Mouse (Mus musculus) erythroid progenitor cell, adult 5-6 weeks (primary cell): Measurements from ENCODE around the gene Zfp1. TPM values are rescaled to one million over a fixed set of nuclear protein-coding genes. Genes with fewer than 3 reads are reported as not detected.

ENCODE experiments used
- ATAC-seq: replicated peaks from 2 replicates; pipeline ENCODE4 v1.8.0; 2016; ENCODE audit warnings: moderate number of reproducible peaks, mild to moderate bottlenecking, moderate TSS enrichment, inconsistent platforms; ENCODE audit not compliant: poor library complexity, low FRiP score, severe bottlenecking
- total RNA-seq, 2 experiments: library from RNA; stranded (forward) in 1 of 2; stranded (reverse) in 1 of 2; fragments of 150-400 nt in 1 of 2; fragments of 186-747, 209-891 nt in 1 of 2; gene quantifications; 2 replicates each; pipeline versions ENCODE4 v1.2.3 to v1.2.4; 2015 to 2017; ENCODE audit warnings: low replicate concordance in 2 of 2

The Zfp1 gene
- total RNA-seq, 2 experiments from 2014 or later: 11.3 TPM; not detected in 1

DNA sequence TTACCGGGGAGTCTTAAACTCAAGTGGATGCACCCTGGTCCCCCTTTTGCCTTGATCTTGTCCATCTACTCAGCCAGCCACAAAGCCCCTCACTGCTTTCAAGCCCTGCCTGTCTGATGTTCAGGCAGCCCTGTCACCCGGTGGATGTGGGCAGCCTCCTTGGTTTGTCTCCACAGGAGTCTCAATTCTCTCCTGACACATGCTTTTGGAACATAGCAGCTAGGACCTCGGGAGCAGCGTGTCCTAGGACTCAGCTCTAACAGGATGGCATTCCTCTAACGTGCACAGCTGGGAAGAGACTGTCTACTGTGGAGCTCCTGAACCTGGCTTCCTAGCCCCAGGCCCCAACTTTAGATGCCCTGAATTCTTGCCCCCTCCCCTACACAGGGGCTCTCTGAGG is 62.5 kb downstream of the Zfp1 start:
- no peak for ATAC-seq

- ATAC-seq: no peak
Measured at GRCm38 (mm10) chr8:111708265-111708664, 65.1 kb downstream of the Zfp1 start.

DNA sequence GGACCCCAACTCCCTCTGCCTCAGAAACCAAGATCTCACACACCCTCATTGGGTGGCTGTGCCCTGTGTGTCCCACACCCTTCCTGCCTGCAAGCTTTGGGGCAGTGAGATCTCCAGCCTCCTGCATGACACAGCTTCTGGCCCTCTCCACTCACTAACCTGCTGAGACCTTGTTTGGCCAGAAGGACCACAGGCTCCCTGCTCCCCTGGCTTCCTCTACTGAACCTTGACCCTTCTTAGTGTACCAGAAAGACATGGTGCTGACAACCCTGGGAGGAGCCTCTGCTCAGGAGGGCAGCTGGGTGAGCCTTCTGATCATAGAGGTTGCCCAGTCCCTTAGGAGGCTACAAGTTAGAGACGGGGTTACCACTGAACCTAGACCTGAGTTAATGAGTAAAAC is 66.0 kb downstream of the Zfp1 start:
- ATAC-seq: no peak

- no peak for ATAC-seq
Measured at GRCm38 (mm10) chr8:111710777-111711485, 67.7 kb downstream of the Zfp1 start.

- no peak for ATAC-seq
Measured at GRCm38 (mm10) chr8:111712135-111712534, 68.9 kb downstream of the Zfp1 start.

DNA sequence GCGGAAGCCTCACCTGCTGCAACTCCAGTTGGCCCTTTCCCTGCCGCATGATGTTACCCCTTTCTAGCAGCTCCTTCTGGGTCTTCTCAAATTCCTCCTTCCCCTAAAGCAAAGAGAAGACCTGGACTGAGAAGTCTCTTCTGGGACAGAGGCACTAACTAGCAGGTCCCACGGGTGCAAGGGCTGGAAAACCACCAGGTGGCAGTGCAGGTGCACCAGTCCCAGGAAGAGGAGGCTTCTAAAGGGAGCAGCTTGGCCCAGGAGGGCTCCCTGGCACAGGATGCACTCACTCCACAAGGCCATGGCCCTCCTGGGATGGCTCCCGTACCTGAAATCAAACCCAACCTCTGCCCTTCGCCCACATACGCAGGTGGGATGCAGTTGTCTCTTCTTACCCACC is 69.4 kb downstream of the Zfp1 start:
- no peak for ATAC-seq

DNA sequence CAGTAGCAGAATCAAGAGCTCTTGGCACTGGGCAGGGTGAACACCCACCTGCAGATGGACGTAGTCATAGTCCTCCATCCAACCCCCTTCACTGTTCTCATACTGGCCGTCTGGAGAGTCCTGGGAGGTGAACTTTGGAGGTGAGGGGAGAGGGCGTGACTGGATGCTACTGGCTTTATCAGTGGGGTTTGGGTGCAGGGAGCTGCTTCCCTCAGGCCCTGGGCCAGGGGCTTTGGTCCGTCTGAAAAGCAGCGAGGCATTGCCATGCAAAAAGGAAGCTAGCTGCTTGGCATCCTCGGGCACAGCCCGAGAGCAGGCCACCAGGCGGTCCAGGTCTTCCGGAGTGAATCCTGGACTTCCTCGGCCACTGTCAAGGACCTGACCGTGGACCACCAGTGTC is 70.1 kb downstream of the Zfp1 start:
- no peak for ATAC-seq

DNA sequence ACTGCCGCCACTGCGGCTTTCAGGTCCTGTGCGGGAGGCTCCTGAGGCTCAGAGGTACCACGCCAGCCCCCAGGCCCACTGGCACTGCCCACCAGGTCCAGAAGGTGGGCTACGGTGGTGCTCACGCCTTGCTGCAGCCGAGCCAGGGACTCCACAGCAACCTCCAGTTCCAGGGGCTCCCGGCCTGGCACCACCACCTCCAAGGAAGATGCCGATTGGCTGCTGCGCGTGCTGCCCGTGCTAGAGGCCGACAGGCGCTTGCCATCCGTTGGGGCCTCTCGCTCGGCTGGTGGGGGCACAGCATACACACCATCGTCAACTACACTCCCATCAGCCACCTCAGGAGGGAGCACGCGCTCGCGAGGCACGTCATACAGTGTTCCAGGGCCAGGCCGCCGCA is 70.6 kb downstream of the Zfp1 start:
- ATAC-seq: no peak

DNA sequence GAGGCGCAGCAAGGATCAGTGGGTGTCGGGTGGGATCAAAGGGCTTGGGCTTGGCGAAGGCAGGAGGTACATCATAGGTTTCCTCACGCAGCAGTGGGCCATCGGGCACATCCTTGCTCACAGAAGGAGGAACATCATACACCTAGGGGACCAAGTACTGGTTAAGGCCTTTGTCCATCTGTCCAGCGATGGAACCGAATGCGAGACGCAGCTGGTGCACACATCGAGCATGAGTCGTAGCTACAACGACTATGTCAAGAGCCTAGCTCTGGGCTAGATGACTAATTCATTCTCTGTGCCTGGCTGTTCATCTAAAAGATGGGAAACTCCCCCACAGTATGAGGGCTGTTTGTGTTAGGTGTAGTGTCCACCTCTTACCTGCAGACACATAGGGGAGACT is 71.1 kb downstream of the Zfp1 start:
- ATAC-seq: no peak

DNA sequence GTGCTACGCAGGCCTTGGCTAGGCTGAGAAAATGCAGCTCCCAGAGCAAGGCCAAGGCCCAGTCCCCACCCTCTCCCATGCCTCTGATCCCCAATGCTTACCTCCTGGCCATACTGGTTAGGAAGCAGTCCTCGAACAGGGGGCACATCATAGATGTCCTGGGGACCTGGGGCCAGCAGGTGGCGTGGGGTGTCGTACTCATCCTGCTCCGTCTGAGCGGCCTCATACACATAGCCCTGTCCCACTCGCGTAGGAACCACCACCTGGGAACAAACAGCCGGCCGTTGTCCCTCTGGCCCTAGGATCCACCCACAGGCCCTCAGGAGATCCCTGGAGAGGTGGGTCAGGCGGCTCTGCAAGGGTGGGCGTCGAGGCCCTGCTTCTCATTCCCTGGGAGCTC is 72.3 kb downstream of the Zfp1 start:
- no peak for ATAC-seq

GRCm38 (mm10) chr8:111716603-111717487 is 73.6 kb downstream of the Zfp1 start:
- ATAC-seq: no peak

GRCm38 (mm10) chr8:111717488-111717792 is 74.2 kb downstream of the Zfp1 start:
- ATAC-seq: no peak

DNA sequence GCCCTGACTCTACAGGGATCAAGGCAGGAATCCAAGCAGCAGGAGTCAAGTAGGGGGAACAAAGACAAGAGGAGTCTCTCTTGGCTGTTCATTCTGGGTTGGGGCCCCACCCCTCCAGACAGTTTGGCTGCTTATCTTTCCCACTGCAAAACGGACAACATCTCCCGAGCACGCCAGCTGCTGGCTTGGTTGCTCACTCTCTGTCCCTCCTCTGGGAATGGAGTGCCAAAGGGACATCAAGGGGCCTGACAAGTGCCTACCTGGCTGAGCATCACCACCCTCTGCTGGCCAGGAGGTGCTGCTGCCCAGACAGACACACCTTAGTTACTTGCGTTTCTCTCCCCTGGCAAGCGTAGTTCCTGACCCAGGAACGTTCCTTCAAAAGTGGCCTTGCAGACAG is 74.7 kb downstream of the Zfp1 start:
- ATAC-seq: no peak

- no peak for ATAC-seq
Measured at GRCm38 (mm10) chr8:111718937-111719336, 75.7 kb downstream of the Zfp1 start.

- ATAC-seq: no peak
Measured at GRCm38 (mm10) chr8:111720115-111720544, 76.9 kb downstream of the Zfp1 start.

Other genes with a start within 250 kb of the Zfp1 start
- gene Fa2h, start 249.6 kb upstream of the Zfp1 start, total RNA-seq (2015; ENCODE audit: low replicate concordance): not detected in 2 replicates
- gene Fa2h, start 249.6 kb upstream of the Zfp1 start, total RNA-seq (2017; ENCODE audit: low replicate concordance): not detected in 2 replicates
- gene Wdr59, start 121.3 kb upstream of the Zfp1 start, total RNA-seq (2015; ENCODE audit: low replicate concordance): 1.4 and 2.5 TPM in 2 replicates
- 0.98 and 1.3 TPM in 2 replicates for gene Wdr59, start 121.3 kb upstream of the Zfp1 start, total RNA-seq (2017; ENCODE audit: low replicate concordance)
- gene Znrf1, start 107.3 kb upstream of the Zfp1 start, total RNA-seq (2015; ENCODE audit: low replicate concordance): 7.9 and 19.7 TPM in 2 replicates
- gene Znrf1, start 107.3 kb upstream of the Zfp1 start, total RNA-seq (2017; ENCODE audit: low replicate concordance): 4.8 and 13.7 TPM in 2 replicates
- not detected in 2 replicates for gene Ldhd, start 13.0 kb upstream of the Zfp1 start, total RNA-seq (2015; ENCODE audit: low replicate concordance)
- gene Ldhd, start 13.0 kb upstream of the Zfp1 start, total RNA-seq (2017; ENCODE audit: low replicate concordance): 0.15 TPM in 1 of 2 replicates, not detected in the other
- not detected in 2 replicates for gene Ctrb1, start 47.6 kb downstream of the Zfp1 start, total RNA-seq (2015; ENCODE audit: low replicate concordance)
- not detected in 2 replicates for gene Ctrb1, start 47.6 kb downstream of the Zfp1 start, total RNA-seq (2017; ENCODE audit: low replicate concordance)
- gene Bcar1, start 100.4 kb downstream of the Zfp1 start, total RNA-seq (2015; ENCODE audit: low replicate concordance): not detected in 2 replicates
- gene Bcar1, start 100.4 kb downstream of the Zfp1 start, total RNA-seq (2017; ENCODE audit: low replicate concordance): 0.64 TPM in 1 of 2 replicates, not detected in the other
- gene Cfdp1, start 210.9 kb downstream of the Zfp1 start, total RNA-seq (2015; ENCODE audit: low replicate concordance): 59.1 and 61.6 TPM in 2 replicates
- 38.0 and 46.9 TPM in 2 replicates for gene Cfdp1, start 210.9 kb downstream of the Zfp1 start, total RNA-seq (2017; ENCODE audit: low replicate concordance)
- 11.3 and 11.5 TPM in 2 replicates for gene Tmem170, start 233.3 kb downstream of the Zfp1 start, total RNA-seq (2015; ENCODE audit: low replicate concordance)
- gene Tmem170, start 233.3 kb downstream of the Zfp1 start, total RNA-seq (2017; ENCODE audit: low replicate concordance): 5.4 and 9.2 TPM in 2 replicates